Mouse (Mus musculus): ENCODE results near the gene Wdr62. TPM values are rescaled to one million over a fixed set of nuclear protein-coding genes. Genes with fewer than 3 reads are reported as not detected.

Wdr62 gene
- total RNA-seq, 1 experiment from 2014 or later = 12.3 TPM

DNA sequence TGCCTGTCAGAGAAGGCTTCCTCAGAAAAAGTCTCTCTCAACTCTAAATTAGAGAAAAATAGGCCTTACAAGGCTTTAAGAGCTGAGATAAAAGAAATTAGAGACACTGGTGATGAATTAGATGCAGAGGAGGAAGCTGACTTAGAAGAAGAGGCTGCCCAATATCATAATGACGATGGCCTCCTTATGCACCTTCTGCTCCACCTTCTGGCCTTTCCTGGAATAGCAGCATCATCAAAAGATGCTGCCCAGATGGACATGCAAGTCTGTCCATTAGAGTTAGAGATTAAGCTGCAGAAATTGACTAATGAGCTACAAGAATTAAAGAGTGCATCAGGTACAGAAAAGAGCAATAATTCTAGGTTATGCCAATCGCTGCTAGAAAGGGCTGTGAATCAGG is 74.8 kb downstream of the Wdr62 start:
- peak; percentile 79 for DNase-seq

GRCm38 (mm10) chr7:30204380-30204779 is 75.8 kb downstream of the Wdr62 start:
- DNase-seq = peak; percentile 56

DNA sequence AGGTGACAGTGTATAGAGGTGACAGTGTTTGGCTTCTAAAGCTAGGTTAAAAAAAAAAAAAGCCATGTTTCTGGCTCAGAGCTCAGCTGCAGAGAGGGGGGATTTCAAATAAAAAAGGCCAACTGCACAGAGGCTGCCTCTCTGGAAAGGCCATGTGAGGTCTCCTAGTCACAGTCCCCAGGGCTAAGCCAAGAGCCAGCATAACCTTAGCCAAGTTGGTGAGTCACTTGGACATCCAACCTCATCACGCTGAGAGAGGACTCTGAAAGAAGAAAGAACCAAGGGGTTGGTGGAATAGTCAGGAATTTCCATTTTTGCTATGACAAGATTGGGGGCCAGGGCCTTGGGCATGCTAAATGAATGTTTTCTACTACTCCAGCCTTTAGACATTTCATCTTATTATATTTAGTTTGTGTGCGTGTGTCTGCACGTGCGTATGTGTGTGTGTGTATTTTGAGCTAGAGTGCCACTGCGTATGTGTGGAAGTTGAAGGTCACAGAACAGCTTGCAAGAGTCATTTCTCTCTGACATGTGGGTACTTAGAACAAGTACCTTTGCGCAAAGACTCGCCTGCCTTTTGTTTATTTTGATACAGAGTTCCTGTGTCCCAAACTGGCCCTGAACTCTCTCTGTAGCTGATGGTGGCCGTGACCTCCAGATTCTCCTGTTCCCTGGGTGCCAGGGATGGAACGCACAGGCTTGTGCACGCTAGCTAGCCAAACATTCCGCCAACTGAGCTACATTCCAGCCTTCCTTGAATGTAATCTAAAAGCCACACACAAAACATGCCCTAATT is 77.1 kb downstream of the Wdr62 start:
- DNase-seq = peak; percentile 83

DNA sequence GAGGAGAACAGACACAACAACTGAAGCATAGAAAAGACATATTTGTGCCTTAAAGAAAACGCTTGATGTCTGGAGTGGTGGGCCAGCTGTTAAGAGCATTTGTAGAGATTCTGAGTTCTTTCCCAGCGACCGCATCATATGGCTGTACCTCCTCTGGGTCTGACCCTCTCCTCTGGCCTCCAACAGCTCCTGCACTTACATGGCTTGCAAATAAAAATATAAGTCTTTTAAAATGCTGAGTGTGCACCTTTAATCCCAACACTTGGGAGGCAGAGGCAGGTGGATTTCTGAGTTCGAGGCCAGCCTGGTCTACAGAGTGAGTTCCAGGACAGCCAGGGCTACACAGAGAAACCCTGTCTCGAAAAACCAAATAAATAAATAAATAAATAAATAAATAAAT is 79.6 kb downstream of the Wdr62 start:
- DNase-seq = peak; percentile 1

- DNase-seq = peak; percentile 35
Observed at GRCm38 (mm10) chr7:30200200-30200599, 80.0 kb downstream of the Wdr62 start.

- no peak for DNase-seq
Observed at GRCm38 (mm10) chr7:30199498-30200139, 80.6 kb downstream of the Wdr62 start.

- peak; percentile 79 for DNase-seq
Observed at GRCm38 (mm10) chr7:30198481-30198971, 81.7 kb downstream of the Wdr62 start, which contains the start of gene Capns1. Gene Capns1, minus strand, starts transcription at chr7:30198811.

DNA sequence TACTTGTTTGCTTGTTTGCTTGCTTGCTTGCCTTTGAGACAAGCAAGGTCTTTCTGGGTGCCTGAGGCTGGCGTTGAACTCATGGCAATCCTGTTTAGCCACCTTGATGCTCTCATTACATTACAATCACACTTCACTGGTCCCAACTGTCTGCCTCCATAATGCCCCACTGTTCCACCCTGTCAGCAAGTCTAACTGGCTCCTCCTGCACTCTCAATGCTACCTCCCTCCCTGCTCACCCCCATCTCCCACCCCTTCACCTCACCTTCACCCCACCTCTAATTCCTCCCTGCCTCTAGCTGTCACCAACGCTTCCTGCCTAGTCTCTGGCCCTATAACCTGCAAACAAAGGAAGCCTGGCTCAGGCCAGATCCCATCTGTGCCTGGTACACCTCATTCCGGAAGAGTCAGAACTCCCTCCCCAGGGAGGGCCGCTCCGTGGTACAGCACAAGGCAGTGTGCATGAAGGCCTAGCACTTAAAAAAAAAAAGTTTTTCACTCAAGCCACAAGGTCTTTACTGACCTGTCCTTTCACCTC is 82.6 kb downstream of the Wdr62 start:
- DNase-seq = no peak

GRCm38 (mm10) chr7:30196171-30196570 is 84.0 kb downstream of the Wdr62 start:
- peak; percentile 66 for DNase-seq

GRCm38 (mm10) chr7:30195461-30195860 is 84.8 kb downstream of the Wdr62 start:
- DNase-seq = peak; percentile 33

DNA sequence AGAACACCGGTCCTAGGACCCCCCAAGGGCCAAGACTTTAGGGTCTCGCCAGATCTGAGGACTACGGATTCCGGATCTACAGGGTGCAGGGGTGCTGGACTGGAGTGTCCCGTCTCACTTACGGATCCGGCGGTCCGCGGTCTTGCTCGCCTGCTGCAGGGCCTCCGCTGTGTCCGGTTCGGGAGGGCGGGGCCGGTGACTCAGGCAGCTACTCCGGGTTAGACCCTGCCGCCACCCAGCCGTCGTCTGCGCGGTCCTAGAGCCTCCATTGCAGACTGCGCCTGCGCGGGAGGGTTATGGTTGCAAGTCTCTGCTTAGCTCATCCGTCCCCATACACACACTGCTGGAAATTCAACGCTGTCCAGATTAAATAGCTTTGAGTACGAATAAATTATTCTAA is 85.3 kb downstream of the Wdr62 start:
- peak; percentile 99 for DNase-seq

- DNase-seq = peak; percentile 74
Observed at GRCm38 (mm10) chr7:30194101-30194831, 86.0 kb downstream of the Wdr62 start.

DNA sequence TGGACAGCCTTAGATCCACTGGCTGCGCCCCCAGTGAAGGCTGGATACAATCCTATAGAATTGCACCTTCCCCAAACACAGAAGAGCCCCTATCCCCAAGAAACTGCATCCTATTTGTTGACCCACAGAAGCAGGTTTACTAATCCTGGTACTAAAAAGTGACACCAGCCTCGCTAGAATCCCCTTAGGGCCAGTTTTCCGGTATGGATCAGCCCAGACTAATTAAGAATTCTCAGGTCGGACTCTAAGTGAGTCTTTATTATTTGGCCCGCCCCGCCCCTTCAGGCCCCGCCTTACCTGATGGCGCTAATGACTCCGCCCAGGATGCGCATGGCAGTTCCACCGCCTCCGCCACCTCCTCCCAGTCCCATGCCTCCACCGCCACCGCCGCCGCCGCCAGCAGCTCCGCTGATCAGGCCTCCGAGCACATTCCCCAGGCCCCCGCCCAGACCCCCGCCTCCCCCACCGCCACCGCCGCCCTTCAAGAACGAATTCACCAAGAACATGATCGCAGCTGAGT is 86.6 kb downstream of the Wdr62 start:
- DNase-seq = peak; percentile 88

- no peak for DNase-seq
Observed at GRCm38 (mm10) chr7:30193013-30193412, 87.2 kb downstream of the Wdr62 start.

DNA sequence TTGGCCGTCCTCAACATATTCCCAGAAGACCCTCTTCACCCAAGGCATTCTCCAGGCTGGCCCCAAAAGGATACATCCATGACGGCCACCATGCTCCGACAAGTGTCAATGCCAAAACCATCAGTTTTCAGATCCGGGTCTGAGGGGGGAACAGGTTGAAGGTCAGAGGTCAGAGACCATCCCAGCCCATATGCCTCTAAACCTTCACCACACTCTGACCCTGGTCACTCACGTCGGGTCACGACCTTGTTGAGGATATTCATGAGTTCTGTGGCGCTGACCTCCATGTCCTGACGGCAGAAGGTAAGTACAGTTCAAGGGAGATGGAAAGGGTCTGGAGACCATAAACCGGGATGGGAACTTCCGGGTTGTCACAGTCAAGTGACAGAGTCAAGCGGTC is 88.1 kb downstream of the Wdr62 start:
- no peak for DNase-seq

Other genes starting within 250 kb of the Wdr62 start
- gene Zfp14, start 229.0 kb downstream of the Wdr62 start, total RNA-seq (2021) = 2.0 and 3.7 TPM in 2 replicates
- gene Zfp82, start 207.5 kb downstream of the Wdr62 start, total RNA-seq (2021) = 2.7 TPM in 1 of 2 replicates, not detected in the other
- gene Gm26920, start 190.0 kb downstream of the Wdr62 start, total RNA-seq (2021) = 0.45 and 1.4 TPM in 2 replicates
- 1.6 and 2.5 TPM in 2 replicates for gene Zfp566, start 189.9 kb downstream of the Wdr62 start, total RNA-seq (2021)
- 36.9 and 45.6 TPM in 2 replicates for gene Zfp260, start 185.6 kb downstream of the Wdr62 start, total RNA-seq (2021)
- gene Zfp382, start 158.5 kb downstream of the Wdr62 start, total RNA-seq (2021) = 3.9 and 5.7 TPM in 2 replicates
- gene Zfp146, start 110.7 kb downstream of the Wdr62 start, total RNA-seq (2021) = 57.8 and 63.1 TPM in 2 replicates
- gene Cox7a1, start 96.3 kb downstream of the Wdr62 start, total RNA-seq (2021) = 1,359 and 1,375 TPM in 2 replicates
- 526 and 534 TPM in 2 replicates for gene Capns1, start 81.6 kb downstream of the Wdr62 start, total RNA-seq (2021)
- 95.5 and 99.4 TPM in 2 replicates for gene Polr2i, start 48.5 kb downstream of the Wdr62 start, total RNA-seq (2021)
- gene Tbcb, start 48.1 kb downstream of the Wdr62 start, total RNA-seq (2021) = 67.7 and 75.4 TPM in 2 replicates
- not detected in 2 replicates for gene Ovol3, start 44.7 kb downstream of the Wdr62 start, total RNA-seq (2021)
- gene Thap8, start 325 bp downstream of the Wdr62 start, total RNA-seq (2021) = 0.33 and 0.38 TPM in 2 replicates
- 26.9 and 44.7 TPM in 2 replicates for gene Clip3, start 11.3 kb upstream of the Wdr62 start, total RNA-seq (2021)
- gene Alkbh6, start 28.3 kb upstream of the Wdr62 start, total RNA-seq (2021) = 51.4 and 56.3 TPM in 2 replicates
- 23.5 and 30.2 TPM in 2 replicates for gene Syne4, start 34.4 kb upstream of the Wdr62 start, total RNA-seq (2021)
- 2.2 and 3.6 TPM in 2 replicates for gene E130208F15Rik, start 41.3 kb upstream of the Wdr62 start, total RNA-seq (2021)
- 15.0 and 19.6 TPM in 2 replicates for gene Sdhaf1, start 43.5 kb upstream of the Wdr62 start, total RNA-seq (2021)
- 15.6 and 16.2 TPM in 2 replicates for gene Lrfn3, start 82.4 kb upstream of the Wdr62 start, total RNA-seq (2021)
- 19.9 and 30.9 TPM in 2 replicates for gene Tyrobp, start 133.3 kb upstream of the Wdr62 start, total RNA-seq (2021)
- 7.1 TPM in 1 of 2 replicates, not detected in the other for gene Hcst, start 139.4 kb upstream of the Wdr62 start, total RNA-seq (2021)
- gene Nfkbid, start 141.3 kb upstream of the Wdr62 start, total RNA-seq (2021) = 2.8 and 3.9 TPM in 2 replicates
- 21.3 and 28.3 TPM in 2 replicates for gene Aplp1, start 165.1 kb upstream of the Wdr62 start, total RNA-seq (2021)
- not detected in 2 replicates for gene Kirrel2, start 177.3 kb upstream of the Wdr62 start, total RNA-seq (2021)
- 0.11 TPM in 1 of 2 replicates, not detected in the other for gene Nphs1, start 177.9 kb upstream of the Wdr62 start, total RNA-seq (2021)
- gene Prodh2, start 213.2 kb upstream of the Wdr62 start, total RNA-seq (2021) = 2.6 and 33.4 TPM in 2 replicates

All from adrenal gland, postnatal 14 days (tissue).